Mouse (Mus musculus) embryonic stem cell, embryonic (primary cell): ENCODE results near the gene 1600002K03Rik.

Experiments
- CTCF ChIA-PET, 4 experiments: fragments of 300-600 bp in 2 of 4; fragments of 350-600 bp in 2 of 4; sonication (Branson Sonifier 250); formaldehyde crosslinking; loops; one replicate each; lab custom pipeline; 2022; ENCODE audit warnings: inconsistent platforms in 2 of 4; lab: Charles Lee
- POLR2A ChIA-PET, 4 experiments: fragments of 300-600 bp in 2 of 4; fragments of 350-600 bp in 2 of 4; sonication (Branson Sonifier 250); formaldehyde crosslinking; loops; one replicate each; lab custom pipeline; 2022; ENCODE audit warnings: antibody characterized with exemption in 4 of 4, inconsistent platforms in 1 of 4; lab: Charles Lee

Gene 1600002K03Rik

DNA sequence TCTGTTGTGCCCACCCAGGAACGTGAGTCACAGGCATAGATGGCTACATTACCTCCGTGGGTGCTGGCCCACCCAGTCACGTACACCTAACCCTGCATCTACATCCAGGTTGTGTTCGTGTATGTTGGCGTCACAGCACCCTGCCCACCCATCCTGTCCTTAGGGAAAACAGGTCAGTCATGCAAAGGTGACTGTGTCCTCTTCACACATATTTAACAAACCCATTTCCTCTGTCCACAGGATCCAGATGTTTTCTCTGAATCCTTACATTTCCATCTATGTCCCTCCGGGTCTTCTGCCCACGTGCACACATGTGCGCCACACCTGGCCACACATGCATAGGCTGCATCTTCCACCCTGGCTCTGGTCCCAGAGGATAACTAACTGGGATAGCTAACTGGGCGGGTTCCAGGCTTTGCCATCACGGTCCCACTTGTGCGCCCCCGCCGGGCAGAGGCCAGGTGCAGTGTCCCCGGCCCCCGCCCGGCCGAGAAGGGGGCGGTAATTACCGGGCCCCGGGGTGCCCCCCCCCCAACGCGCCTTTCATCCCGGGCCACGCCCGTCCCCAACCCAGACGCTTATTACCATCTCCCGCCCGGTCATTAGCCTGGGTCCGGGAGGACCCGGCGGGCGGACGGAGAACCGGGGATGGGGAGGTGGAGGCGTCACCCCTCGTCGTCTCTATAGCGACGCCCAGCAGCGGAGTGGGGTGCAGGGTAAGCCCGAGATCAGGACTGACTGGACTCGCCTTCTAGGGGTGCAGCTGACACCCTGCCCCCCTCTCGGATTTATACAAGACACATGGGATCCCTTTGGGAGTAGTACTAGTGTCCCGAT is 8.4 kb upstream of the 1600002K03Rik start:
- ChIA-PET POLR2A (interaction anchor here in 3 of 4 experiments (0.6 to 16.3 kb wide), 53 partner anchors 8 to 578 kb away, joined by 3 to 321 read pairs (median 4); partner anchors contain the start of genes Midn (in 3 of the 3), Rps15 (in 3 of the 3), 1600002K03Rik (in 2 of the 3) and Cbarp (in 2 of the 3)), CTCF (interaction anchor here (0.5 to 3.2 kb wide), 80 partner anchors 8 to 1408 kb away, joined by 3 to 98 read pairs (median 4); partner anchors contain the start of genes Tmem259 (in 3 of the 4), Wdr18 (in 3 of the 4), Cnn2 (in 2 of the 4) and Midn (in 2 of the 4))

DNA sequence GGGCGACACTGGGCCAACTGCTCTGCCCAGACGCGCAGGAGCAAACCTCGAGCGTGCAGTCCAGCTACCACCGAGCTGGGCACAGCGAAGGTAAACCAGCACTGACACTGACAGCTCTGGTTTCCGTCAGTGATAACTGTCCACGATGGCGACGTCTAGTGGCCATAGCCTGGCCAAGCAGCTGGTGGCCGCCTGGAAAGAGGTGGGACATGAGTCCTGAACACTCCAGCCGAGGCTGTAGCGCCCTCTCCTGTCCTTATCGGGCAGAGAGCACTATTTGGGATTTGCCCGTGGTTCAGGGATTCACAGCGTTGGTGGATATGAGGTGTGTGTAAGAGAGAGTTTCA is 7.8 kb upstream of the 1600002K03Rik start:
- ChIA-PET POLR2A (interaction anchor here in 3 of 4 experiments (0.6 to 16.3 kb wide), 53 partner anchors 9 to 577 kb away, joined by 3 to 321 read pairs (median 4); partner anchors contain the start of genes Midn (in 3 of the 3), Cbarp (in 2 of the 3), Dazap1 (in 2 of the 3) and Rps15 (in 2 of the 3)), CTCF (interaction anchor here (0.5 to 3.2 kb wide), 79 partner anchors 9 to 503 kb away, joined by 3 to 98 read pairs (median 4); partner anchors contain the start of genes Tmem259 (in 3 of the 4), Wdr18 (in 3 of the 4), Cnn2 (in 2 of the 4) and Midn (in 2 of the 4))

DNA sequence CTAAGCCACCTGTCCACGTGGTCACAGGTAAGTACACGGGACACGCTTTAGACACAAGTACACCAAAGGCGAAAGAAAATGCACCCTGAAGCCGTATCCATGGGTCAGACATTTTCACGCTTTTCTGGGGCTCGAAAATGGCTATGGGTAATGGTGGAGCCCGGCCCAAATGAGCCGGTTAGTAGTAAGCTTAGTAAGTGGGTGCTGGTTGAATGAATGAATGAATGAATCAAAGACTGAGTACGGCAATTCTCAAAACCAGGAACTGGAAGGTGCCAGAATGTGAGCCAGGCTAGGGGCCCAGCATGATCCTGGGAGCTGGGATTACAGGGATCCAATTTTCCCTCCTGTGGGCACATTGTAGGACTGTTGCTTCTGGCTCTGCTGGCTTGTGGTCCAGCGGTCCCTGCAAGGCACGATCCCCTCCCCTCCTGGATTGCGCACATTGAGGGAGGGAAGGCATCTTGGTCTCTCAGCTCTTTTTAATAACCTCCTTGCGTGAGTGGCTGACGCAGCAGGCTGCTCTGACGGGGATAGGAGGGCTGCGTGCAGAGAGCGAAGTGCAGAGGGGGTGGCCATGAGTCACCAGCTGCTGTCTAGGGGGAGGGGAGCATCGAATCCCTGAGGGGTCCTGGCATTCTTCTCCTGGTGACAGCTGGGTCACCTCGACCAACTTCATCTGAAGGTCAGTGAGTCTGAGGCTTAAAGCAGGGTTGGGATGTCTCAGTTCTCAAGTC is 7.2 kb upstream of the 1600002K03Rik start, which contains the start of gene Cirbp:
Cirbp (plus strand) TSS at position 594 of the 737 bp plus-strand sequence.
- CTCF ChIA-PET, result interaction anchor here (0.5 to 3.2 kb wide), 56 partner anchors 10 to 372 kb away, joined by 3 to 98 read pairs (median 6); partner anchors contain the start of genes Cnn2 (in 2 of the 4), Midn (in 2 of the 4), Mum1 (in 2 of the 4) and Tmem259 (in 2 of the 4)
- POLR2A ChIA-PET, result interaction anchor here (0.5 to 16.3 kb wide), 53 partner anchors 9 to 577 kb away, joined by 3 to 321 read pairs (median 4); partner anchors contain the start of genes Midn (in 3 of the 4), Cbarp (in 2 of the 4), Dazap1 (in 2 of the 4) and Stk11 (in 2 of the 4)

DNA sequence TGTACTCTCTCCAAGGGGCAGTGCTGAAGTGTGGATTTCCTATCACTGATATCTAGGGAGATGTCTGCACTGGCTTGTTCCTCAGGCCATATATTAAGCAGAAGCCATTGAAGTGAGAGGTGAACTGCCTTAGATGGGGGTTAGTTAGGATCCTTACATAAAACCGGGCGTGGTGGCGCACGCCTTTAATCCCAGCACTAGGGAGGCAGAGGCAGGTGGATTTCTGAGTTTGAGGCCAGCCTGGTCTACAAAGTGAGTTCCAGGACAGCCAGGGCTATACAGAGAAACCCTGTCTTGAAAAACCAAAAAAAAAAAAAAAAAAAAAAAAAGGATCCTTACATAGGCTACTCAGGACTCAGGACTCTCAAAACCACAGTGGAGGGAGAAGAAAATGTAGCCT is 6.6 kb upstream of the 1600002K03Rik start:
- POLR2A ChIA-PET, result interaction anchor here in 3 of 4 experiments (0.5 to 16.3 kb wide), 32 partner anchors 10 to 373 kb away, joined by 3 to 321 read pairs (median 10); partner anchors contain the start of genes Cbarp (in 2 of the 3), Dazap1 (in 2 of the 3), Mum1 (in 2 of the 3) and Wdr18 (in 2 of the 3)
- CTCF ChIA-PET, result interaction anchor here in 3 of 4 experiments (1.5 to 3.2 kb wide), 17 partner anchors 9 to 240 kb away, joined by 4 to 98 read pairs (median 11); partner anchors contain the start of genes Midn (in 2 of the 3), Cnn2 (in 1 of the 3), Tmem259 (in 1 of the 3) and Wdr18 (in 1 of the 3)

DNA sequence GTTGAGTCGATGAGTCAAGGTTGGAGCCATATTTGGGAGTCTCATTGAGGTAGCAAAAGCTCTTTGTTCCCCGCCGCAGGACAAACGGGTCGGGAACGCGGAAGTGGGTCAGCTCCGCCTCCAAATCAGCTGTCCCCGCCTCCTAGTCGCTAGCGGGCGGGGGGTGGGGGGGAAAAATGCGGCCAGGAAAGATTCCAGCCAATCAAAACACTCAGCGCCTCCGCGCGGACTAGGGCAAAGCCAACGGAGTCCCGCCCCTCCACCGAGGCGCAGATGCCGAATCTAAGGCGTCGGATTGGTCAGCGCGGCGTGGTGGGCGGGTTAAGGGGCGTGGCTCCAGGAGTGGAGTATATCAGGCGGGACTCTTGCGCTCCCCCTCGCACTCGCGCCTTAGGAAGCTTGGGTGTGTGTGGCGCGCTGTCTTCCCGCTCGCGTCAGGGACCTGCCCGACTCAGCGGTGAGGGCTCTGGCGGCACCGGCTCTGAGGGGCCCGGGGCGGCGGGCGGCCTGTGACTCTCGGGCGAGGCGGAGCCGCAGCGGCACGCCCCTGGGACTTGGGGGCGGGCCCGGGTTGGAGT is 5.2 kb upstream of the 1600002K03Rik start:
- ChIA-PET POLR2A (interaction anchor here (0.5 to 16.3 kb wide), 353 partner anchors 8 to 1858 kb away, joined by 3 to 321 read pairs (median 5); partner anchors contain the start of genes Midn (in 4 of the 4), Mum1 (in 4 of the 4), Cbarp (in 3 of the 4) and Dazap1 (in 3 of the 4)), CTCF (interaction anchor here (0.5 to 2.4 kb wide), 47 partner anchors 8 to 1579 kb away, joined by 3 to 20 read pairs (median 5); partner anchors contain the start of genes Tmem259 (in 2 of the 4), Wdr18 (in 2 of the 4), Arid3a (in 1 of the 4) and Atp8b3 (in 1 of the 4))

DNA sequence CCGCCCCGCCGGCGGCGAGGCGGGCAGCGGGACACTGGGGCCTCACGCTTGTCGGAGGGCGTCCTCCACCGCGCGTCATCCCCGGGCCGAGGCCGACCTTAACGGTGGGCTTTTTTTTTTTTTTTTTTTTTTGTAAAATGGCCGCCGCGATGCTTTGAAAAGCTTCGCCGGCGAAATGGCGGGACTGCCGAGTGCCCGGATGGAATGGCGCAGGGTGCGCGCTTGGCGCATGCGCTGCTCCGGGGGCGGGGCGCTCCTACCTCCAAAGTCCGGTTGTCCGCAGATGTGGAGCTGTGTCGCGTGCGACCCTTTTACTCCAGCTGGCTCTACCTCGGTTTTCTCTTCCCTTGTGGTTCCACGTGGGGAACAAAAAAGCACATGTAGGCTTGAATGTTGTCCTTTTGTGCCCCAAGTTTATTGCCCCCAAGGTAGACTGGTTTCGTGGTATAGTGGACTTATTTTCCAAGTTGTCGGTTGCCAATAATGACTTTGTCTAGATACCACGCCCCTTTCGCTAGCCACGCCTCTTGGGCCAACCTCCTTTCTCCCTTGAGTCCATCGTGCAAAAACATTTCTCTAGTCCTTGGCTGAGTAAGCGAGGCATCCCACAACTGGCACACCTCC is 4.6 kb upstream of the 1600002K03Rik start:
- ChIA-PET POLR2A (interaction anchor here (0.5 to 16.3 kb wide), 424 partner anchors 8 to 1922 kb away, joined by 3 to 321 read pairs (median 5); partner anchors contain the start of genes Med16 (in 4 of the 4), Midn (in 4 of the 4), Mum1 (in 4 of the 4) and Ptbp1 (in 4 of the 4)), CTCF (interaction anchor here (0.5 to 2.4 kb wide), 43 partner anchors 9 to 1377 kb away, joined by 3 to 20 read pairs (median 5); partner anchors contain the start of genes Tmem259 (in 2 of the 4), Wdr18 (in 2 of the 4), Atp8b3 (in 1 of the 4) and Mum1 (in 1 of the 4))

DNA sequence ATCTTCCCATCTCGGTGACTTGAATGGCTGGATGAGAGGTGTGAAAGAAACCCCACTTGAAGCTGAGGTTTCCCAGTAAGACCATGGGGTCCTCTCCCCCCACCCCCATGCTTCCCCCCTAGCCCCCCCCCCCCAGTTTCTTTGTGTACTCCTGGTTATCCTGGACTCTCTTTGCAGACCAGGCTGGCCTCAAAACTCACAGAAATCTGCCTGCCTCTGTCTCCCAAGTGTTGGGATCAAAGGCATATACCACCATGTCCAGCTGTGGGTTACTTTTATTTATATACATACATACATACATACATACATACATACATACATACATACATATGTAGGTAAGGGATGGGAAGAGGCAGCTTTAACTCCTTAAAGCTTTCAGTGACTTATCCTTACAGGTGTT is 3.7 kb upstream of the 1600002K03Rik start:
- CTCF ChIA-PET, result interaction anchor here in 1 of 4 experiments (0.9 to 2.4 kb wide), 2 partner anchors 16 to 23 kb away, joined by 3 to 19 read pairs; no protein-coding TSS in a partner anchor
- POLR2A ChIA-PET, result interaction anchor here (0.7 to 16.3 kb wide), 29 partner anchors 10 to 479 kb away, joined by 3 to 321 read pairs (median 8); partner anchors contain the start of genes Dazap1 (in 2 of the 4), Gamt (in 2 of the 4), Midn (in 2 of the 4) and Csnk1g2 (in 1 of the 4)

DNA sequence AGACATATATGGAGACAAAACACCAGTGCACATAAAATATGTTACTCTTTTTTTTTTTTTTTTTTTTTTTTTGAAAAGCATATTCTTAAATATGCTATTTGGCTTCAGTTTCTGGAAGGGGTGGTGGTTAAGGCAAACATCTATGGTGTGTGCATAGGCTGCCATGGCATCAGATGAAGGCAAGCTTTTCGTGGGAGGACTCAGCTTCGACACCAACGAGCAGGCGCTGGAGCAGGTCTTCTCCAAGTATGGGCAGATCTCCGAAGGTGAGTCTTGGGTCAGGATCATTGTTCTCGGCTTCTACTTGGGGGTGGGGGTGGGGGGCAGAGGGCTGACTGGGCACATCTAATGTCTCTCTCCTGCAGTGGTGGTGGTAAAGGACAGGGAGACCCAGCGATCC is 3.1 kb upstream of the 1600002K03Rik start:
- POLR2A ChIA-PET, result interaction anchor here in 3 of 4 experiments (0.7 to 16.3 kb wide), 11 partner anchors 10 to 193 kb away, joined by 3 to 321 read pairs (median 5); partner anchors contain the start of genes Midn (in 1 of the 3), Pcsk4 (in 1 of the 3), Reep6 (in 1 of the 3) and Tmem259 (in 1 of the 3)
- CTCF ChIA-PET, result interaction anchor here in 1 of 4 experiments (0.7 kb wide), 1 partner anchor 35 kb away, joined by 5 read pairs; no protein-coding TSS in a partner anchor

DNA sequence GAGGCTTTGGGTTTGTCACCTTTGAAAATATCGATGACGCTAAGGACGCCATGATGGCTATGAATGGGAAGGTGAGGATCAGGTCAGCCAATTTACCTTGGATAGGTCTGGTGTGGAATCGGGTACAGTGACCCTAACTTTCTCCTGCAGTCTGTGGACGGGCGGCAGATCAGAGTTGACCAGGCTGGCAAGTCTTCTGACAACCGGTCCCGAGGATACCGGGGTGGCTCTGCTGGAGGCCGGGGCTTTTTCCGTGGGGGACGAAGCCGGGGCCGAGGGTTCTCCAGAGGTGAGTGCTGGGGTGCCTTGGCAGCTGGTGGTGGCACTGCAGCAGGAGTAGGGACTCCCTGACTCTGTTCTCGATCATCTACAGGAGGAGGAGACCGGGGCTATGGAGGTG is 2.7 kb upstream of the 1600002K03Rik start:
- ChIA-PET CTCF (interaction anchor here (0.5 to 1.3 kb wide), 6 partner anchors 25 to 244 kb away, joined by 3 to 10 read pairs (median 4); partner anchors contain the start of gene Cbarp (in 1 of the 4)), POLR2A (interaction anchor here in 2 of 4 experiments (0.7 to 16.3 kb wide), 17 partner anchors 11 to 262 kb away, joined by 3 to 321 read pairs (median 4); partner anchors contain the start of genes Midn (in 2 of the 2), Med16 (in 1 of the 2), Mum1 (in 1 of the 2) and Pcsk4 (in 1 of the 2))

DNA sequence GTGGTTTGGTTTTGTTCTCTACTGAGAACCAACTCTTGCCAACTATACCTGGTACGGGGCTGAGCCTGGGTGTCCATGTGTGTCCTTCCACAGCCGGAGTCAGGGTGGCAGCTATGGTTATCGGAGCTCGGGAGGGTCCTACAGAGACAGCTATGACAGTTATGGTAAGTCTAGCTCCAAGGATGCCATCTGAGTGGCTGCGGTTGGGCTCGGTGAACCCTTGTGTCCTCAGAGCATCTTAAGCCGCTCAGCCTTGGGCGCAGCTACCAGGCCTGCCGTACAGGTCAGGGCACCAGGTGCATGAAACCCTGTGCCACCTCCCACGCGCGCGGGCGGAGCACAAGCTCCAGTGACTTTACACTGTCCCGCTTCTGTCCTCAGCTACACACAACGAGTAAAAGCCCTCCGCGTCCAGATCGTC is 2.1 kb upstream of the 1600002K03Rik start:
- ChIA-PET POLR2A (interaction anchor here in 2 of 4 experiments (0.9 to 16.3 kb wide), 20 partner anchors 10 to 317 kb away, joined by 3 to 321 read pairs (median 4); partner anchors contain the start of genes Midn (in 2 of the 2), Med16 (in 1 of the 2), Mum1 (in 1 of the 2) and Pcsk4 (in 1 of the 2)), CTCF (interaction anchor here (0.5 to 1.3 kb wide), 9 partner anchors 25 to 244 kb away, joined by 3 to 10 read pairs (median 4); partner anchors contain the start of genes Cbarp (in 1 of the 4), Gamt (in 1 of the 4) and Mum1 (in 1 of the 4))

DNA sequence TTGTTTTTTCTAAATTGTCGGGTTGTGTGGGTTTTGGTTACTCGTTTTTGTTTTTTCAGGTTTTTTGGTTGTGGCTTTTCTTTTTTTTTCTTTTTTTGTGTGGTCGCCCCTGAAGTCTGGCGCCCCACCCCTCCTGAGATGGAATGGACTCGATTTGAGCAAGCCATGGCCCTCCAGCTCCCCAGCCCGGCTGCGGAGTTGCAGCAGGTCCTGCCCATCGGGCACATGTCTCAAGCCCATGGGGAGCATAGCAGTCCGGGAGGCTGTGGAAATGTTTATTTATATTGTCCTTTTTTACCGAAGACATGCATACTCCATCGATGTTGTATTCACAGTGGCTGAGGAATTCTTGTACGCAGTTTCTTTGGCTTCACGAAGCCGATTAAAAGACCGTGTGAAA is 1.5 kb upstream of the 1600002K03Rik start:
- POLR2A ChIA-PET, result interaction anchor here in 3 of 4 experiments (0.6 to 16.3 kb wide), 30 partner anchors 10 to 317 kb away, joined by 3 to 321 read pairs (median 5); partner anchors contain the start of genes Midn (in 2 of the 3), Dazap1 (in 1 of the 3), Med16 (in 1 of the 3) and Mum1 (in 1 of the 3)
- CTCF ChIA-PET, result interaction anchor here in 2 of 4 experiments (0.6 to 1.3 kb wide), 6 partner anchors 26 to 89 kb away, joined by 3 to 4 read pairs (median 4); partner anchors contain the start of genes Cbarp (in 1 of the 2), Gamt (in 1 of the 2) and Mum1 (in 1 of the 2)

DNA sequence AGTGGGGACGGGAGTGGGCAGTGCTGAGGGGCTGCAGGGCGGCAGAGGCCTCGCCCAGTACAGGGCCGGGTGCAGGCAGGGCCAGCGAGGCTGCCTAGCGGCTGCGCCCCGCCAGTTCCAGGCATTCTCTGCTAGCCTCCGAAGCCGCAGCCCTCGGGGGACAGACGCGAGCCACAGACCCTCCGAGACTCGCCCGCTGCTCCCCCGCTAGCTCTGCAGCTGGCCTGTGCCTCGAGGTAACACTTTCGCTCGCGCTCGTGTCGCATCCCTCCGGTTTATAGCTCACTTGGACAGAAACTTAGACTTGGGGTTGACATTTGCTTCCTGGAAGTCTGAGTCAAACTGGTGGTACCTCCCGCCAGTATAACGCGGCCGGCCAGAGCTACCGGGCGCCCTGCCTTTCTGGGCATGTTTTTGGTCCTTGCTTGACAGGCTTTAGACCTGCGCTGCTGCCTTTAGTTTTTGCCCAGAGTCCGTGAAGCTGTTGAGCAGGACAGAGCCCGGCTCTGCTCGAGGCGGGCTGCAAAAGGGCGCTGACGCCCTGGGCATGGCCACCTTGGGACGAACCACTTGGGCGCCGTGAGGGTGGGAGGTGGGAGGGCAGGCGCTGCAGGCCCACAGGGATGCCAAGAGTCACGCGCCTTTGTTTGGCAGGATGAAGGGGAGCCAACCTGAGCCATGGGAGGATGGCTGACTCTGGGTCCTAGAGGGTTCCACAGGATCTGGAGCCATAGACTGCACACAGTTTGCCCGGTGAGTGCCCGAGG is 801 bp upstream of the 1600002K03Rik start:
- CTCF ChIA-PET, result interaction anchor here (0.6 to 1.6 kb wide), 9 partner anchors 9 to 206 kb away, joined by 3 to 8 read pairs (median 4); partner anchors contain the start of gene Mum1 (in 1 of the 4)
- POLR2A ChIA-PET, result interaction anchor here (0.5 to 16.3 kb wide), 63 partner anchors 9 to 1003 kb away, joined by 3 to 321 read pairs (median 3); partner anchors contain the start of genes Ndufs7 (in 3 of the 4), Midn (in 2 of the 4), Mum1 (in 2 of the 4) and Rps15 (in 2 of the 4)

DNA sequence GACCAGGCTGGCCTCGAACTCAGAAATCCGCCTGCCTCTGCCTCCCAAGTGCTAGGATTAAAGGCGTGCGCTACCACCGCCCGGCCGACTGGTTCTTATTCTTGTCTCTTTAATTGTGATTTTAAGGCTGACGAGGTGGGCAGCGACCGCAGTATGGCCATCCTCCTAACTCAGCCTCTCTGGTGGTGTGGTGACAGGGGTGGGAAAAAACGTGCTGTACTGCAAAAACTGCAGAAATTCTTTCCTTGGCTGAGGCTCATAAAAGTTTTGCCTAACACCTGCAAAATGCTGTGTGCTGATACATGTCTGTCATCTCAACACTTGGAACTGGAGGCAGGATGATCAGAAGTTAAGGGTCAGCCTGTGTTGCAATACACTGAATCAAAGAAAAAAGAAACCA is 614 bp downstream of the 1600002K03Rik start:
- POLR2A ChIA-PET, result interaction anchor here (0.7 to 16.3 kb wide), 29 partner anchors 8 to 290 kb away, joined by 3 to 321 read pairs (median 4); partner anchors contain the start of genes Dazap1 (in 2 of the 4), Midn (in 2 of the 4), Mum1 (in 2 of the 4) and Gamt (in 1 of the 4)
- CTCF ChIA-PET, result interaction anchor here in 1 of 4 experiments (1.4 to 3.0 kb wide), 3 partner anchors 52 to 200 kb away, joined by 4 to 53 read pairs (median 7); partner anchors contain the start of gene Mum1
